Mouse (Mus musculus) testis, postnatal 14 days (tissue): ENCODE data around the gene Ercc6.

Experiments
- DNase-seq: peaks from one replicate; pipeline ENCODE4 v3.0.0; 2021; ENCODE audit warnings: low spot score

Gene Ercc6

DNA sequence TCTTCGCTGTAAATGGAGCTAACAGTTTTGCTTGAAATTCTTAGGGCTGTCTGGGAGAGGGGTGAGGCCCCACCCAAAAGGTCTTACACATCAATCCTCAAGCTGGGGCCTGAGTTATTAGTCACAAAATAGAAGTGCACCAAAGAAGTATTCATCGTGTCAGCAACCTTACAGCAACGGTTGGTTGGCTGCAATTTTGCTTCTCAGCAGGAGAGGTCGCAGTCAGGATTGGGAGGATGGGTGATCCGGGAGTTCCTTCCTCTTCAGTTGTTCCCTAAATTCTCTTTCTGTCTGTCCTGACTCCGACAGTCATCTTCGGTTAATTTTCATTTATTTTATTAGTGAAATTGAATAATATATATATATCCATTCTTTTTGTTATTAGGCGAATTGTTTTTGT, 59.2 kb downstream of the Ercc6 start:
- DNase-seq, result no peak

DNA sequence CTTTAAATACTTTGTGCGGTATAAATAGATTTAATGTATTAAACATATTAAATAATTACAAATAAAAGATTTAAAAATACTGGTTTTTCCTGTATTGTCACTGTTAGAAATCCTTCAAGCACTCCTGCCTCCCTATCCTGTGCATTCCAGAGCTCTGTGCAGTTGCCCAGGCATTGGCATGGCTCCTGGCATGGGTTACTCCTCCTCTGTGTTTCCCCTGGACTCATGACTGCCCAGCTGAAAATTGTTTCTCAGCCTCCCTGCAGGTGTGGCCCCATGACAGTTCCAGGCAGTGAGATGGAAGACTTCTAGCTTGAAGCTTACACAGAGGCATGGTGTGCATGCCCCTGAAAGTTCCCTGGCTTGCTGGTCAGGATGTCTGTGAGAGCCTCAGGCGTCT, 65.1 kb downstream of the Ercc6 start:
- no peak for DNase-seq

DNA sequence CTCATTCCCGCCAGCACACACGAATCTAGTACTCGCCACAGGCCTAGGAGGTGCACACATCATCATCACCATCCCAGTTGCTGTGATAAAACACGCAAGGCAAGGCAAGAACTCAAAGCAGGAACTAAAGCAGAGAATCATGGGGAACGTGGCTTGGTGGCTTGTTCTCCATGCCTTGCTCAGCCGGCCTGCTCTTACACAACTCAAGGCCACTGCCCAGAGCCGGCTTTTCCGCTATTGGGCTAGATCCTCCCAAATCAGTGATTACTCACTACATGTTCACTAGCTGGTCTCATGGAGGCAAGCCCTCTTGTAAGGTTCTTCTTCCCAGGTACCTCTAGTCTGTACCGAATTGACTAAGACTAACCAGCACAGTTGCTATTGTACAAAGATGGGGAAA, 70.4 kb downstream of the Ercc6 start:
- DNase-seq, result no peak

DNA sequence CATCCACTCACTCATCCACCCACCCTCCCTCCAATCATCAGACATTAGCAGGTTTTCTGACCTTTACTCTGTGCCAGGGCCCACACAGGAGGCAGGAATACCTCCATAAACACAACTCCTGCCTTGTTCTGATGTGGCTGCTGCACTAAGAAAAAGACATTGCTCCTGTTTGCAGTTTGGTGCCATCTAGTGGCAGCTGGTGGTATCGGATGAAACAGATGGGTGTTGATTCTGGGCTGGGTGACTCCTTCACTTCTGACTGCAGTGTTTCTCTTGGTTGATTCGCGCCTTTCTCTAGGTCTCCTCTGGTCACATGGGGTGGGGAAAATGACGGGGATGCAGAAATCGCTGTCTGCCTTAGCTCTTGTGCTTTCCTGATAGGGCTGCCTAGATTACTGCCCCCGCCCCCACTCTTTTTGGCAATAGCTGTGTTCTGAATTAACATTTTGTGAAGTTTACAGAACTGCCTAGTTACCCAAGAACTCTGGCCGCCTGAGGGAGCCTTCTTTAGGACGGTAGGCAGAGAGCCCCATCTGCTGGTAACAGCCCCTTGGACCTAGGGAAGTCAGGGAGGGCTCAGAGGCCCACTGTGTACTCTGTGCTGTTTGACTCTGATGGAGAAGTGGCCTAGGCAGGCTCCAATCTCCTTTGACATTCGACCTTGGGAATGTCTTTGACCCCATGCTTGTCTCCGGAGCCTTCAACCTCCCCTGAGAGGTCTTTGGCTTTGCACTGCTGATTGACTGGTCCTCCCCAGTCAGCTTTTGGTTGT, 73.9 kb downstream of the Ercc6 start:
- DNase-seq, result peak; percentile 60

DNA sequence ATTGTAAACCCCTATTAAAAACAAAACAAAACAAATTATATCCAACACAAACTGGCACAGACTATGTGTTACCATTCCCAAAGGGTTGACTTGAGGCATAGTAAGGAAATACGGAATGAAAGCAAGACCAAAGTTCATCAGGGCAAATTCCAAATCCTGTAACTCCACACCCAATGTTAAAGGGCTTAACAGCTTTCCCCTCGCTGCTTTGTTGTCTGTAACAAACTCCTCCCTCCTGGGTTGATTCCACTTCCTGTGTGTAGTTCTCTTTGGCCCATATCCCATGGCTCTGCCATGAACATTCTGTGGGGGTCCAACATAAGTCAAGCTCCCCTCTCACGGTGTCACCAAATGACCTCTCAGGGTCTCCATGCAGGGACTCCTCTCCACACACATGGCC, 77.1 kb downstream of the Ercc6 start:
- DNase-seq, result no peak

DNA sequence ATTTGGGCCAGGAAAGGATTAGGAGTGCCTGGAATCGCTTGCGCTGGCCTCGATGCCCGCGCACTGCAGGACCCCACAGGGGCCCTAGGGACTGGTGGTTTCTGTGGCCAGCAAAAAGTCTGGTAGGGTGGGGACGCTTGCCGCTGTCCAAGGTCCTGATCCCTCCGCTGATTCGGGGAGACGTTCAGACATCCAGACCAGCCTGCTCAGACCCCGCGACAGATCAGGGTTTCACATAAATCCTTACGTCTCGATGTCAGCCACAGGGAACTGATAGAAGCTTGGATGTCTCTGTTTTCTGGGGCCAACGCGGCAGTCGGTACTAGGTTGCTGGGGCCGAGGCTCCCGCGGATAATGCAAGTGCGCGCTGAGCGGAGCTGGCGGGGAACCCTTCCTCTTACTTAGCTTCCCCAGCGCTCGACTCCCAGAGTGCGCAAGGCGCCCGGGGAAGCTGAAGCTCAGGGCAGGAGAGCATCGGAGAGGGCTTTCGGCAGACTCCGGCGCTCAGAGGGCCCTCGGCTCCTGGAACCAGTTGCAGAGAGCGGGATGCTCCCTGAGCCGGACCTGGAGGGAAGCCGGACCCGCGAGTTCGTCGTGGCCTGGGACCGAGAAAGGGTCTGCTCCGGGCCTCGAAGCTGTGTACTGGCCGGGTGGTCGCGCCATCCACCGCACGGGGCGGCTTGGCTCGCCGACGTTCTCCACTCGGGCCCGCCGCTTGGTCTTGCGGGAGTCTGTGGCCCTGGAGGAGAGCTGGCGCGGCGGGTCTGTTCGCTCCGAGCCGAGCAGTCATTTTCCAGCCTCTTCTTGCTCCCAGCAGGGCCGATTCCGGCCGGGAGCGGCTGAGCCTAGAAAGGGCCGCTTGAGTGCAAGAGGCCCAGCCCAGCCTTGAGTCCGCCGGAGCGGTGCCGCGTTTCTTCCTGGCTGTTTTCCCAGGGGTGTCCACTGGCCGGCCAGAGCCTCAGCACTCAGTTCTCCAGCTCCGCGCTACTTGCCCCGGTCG, 84.2 kb downstream of the Ercc6 start:
- peak; percentile 59 for DNase-seq

DNA sequence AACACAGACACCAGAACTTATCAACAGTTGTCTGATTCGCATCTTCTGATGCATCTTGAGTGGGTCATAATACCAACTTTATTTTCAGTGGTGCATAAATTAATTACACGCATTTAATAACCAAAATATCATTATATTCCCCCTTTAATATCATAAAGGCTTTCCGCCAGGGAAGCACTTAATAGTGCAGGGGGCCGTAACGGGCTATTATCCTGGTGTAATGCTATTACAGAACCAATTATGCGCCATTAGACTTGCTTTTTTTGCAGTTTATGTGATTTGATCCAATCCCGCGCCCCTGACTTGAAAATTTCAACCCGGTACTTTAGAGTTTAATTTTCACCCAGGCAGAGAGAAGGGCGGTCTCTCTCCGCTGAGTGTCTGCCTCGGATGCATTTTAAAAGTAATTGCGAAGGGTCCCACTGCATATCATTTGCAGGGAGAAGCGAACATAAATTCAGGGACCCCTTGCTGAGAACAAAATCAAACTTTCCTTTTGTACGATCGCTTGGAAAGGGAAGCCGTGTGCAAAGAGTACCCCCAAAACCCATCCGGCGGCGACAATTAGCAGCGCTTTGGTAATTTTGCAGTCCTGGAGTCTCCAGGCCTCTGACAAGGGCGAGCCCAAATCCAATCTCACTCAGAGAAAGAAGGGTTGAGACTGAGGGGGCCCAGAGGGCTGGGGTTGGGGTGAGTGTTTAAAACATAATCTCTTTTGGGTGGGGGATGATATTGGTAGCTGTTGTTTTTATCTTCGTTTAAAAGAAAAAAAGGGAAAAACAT, 85.3 kb downstream of the Ercc6 start:
- no peak for DNase-seq

DNA sequence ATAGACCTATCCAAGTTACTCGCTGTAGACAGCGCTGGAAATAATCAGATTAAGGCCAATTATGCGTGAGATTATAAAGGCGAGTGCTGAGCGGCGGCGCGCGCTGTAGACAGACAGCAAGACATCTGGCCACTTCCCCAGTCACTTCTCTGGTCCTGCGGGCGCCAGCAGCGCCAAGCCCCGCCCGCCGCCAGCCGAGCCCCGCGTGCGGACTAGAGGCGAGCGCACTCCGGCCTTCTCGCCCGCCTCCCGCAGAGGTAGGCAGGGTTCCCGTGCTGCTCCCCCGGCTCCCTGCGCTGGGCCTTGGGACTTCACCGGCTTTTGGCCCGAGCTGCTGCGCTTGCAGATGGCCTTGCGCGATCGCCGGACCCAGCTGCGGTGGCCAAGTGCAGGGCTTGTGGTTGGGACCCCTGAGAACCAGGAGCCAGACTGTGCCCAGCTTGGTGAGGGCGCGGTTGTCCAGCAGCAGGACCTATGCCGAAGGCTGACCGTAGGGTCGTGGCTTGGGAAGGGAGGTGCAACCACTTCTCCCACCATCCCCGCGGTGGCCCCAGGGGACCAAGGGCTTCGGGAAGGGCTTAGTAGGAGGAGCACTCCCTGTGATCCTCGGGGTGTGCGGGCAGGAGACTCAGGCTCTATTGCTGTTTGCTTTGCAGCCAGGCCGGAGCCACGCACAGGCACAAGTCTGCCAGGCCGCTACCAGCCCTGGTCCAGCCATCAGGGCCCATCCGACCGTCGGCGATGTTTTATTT, 86.1 kb downstream of the Ercc6 start, which contains the start of gene Prrxl1:
Prrxl1 (plus strand) TSS at position 118 of the 752 bp plus-strand sequence.
- peak; percentile 16 for DNase-seq

DNA sequence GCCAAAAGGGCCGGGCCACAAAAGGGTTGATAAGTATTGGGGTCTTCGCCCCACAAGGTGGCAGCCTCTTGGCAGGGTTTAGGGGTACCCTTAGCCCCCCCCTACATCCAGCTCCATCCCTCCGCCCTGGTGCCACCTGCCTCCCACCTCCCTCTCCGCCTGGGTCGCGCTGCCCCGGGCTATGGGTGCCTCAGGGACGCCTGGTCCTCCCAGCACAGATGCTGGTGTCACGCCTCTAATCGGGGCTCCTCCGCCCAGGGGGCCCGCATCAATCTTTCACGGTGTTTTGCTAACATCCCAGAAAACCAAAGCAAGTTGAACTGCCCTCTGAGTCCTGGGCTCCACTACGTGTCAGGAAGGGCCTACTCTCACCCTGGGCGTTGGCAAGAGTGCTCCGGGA, 86.8 kb downstream of the Ercc6 start:
- no peak for DNase-seq

DNA sequence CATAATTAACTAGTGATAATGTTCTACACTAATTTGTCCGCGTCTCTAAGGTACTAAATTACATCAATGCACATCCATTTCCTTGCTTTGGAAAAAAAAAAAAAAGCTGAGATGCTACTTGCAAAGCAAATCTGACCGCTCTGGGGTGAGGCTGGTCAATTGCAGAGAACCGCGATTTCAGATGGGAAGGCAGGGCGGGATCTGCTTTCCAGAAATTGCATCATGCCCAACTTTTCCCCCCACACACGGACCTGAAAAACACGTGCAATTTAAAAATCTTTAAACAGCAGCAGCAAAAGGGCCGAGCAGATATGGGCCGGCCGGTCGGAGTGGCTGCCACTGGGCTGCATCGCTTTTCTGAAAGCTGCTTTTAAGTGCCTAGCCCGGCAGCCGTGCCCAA, 92.2 kb downstream of the Ercc6 start:
- no peak for DNase-seq

DNA sequence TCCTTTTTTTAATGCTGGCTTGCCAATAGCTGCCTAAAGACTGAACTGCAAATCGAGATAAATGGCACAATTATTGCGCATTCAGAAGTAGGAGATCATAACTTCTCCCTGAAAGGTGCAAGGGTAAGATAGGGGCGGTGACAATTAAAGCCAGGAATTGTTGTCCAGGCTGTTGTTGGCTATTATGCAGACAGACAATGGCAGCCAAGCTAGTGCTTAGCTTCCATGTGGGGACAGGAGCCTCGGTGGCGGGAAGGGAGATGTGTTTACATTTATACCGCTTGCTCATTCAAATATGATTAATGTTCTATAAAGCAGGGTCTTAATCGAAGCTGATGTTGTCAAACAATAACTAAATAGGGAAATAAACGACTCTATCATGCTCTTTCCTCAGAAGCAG, 93.0 kb downstream of the Ercc6 start:
- no peak for DNase-seq

DNA sequence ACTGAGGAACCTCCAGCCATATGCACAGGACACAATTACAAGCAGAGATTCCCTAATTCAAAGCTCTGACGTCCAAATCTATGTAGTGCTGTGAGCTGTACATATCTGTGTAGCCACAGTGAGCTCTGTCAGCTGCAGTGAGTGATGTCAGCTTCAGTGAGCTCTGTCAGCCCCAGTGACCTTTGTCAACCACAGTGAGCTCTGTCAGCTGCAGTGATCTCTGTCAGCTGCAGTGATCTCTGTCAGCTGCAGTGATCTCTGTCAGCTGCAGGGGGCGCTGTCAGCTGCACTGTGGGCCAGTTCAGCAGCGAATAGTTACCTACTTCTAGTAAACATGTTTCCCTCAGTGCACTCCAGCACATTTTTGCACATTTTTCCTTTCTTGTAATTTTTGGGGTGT, 96.1 kb downstream of the Ercc6 start:
- DNase-seq, result no peak

DNA sequence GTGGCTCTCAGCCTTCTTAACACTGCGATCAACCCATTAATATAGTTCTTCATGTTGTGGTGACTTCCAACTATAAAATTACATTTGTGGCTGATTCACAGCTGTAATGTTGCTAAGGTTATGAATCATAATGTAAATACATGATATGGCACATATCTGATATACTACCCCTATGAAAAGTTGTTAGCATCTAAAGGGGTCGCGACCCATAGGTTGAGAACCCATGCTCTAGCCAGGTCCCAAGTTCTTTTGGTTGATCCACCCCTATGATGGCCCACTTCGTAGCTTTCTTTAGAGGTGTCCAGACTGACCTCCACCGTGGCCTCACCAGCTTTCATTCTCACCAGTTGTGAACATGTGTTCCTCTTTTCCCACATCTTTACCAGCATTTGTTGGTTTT, 103.9 kb downstream of the Ercc6 start:
- no peak for DNase-seq

DNA sequence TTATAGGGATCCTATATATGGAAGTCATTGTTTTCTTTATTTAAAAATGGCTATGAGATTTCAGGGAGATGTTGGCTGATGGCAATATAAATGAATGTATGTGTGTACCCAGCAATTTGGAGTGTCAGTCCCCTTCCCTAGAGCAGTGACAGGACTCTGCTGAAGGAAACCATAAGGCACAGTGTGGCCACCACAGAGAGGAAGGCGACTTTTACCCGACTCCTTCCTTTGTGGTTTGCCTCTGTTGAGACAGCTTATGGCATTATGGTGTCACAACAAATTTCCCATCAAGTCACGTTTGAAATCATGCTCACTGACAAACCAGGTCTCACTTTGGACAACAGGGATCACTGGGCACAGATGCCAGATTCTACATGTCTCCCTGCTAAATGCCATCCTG, 110.9 kb downstream of the Ercc6 start:
- no peak for DNase-seq

DNA sequence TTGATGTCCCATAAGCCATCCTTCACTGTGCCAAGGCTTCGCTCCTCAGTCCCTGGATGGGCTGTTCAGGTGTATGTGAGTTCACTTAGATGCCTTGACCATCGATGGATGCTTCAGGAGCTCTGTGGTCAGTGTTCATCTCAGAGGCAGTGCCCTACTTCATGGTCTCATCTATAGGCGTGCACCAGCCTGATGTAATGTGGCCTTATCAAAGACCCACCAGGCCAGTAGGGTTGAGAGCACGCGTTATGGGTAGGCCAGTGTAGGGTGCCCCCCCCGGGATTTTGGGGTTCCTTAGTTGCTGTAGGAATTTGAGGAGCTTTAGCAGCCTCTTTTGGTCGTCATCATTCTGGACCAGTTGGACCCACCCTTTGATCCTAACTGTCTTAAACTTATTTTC, 111.5 kb downstream of the Ercc6 start:
- no peak for DNase-seq

DNA sequence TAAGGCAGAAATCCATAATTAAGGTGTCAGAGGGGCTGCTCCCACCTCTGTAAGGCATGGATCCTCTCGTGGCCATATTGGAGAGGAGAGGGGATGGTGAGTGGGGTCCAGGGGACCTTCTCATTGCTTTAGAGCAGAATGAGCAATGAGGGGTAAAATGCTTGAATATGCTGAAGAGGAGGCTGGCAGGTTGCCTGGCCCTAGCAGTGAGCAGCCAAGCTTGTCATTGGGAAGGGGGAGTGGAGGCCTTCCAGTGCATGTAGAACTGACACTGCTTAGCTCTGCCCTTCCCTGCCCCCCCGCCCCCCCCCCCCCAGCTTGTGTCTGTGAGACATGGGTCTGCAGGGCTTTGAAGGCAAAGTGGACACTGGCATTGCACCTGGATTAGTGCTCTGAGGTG, 114.0 kb downstream of the Ercc6 start:
- DNase-seq, result no peak

DNA sequence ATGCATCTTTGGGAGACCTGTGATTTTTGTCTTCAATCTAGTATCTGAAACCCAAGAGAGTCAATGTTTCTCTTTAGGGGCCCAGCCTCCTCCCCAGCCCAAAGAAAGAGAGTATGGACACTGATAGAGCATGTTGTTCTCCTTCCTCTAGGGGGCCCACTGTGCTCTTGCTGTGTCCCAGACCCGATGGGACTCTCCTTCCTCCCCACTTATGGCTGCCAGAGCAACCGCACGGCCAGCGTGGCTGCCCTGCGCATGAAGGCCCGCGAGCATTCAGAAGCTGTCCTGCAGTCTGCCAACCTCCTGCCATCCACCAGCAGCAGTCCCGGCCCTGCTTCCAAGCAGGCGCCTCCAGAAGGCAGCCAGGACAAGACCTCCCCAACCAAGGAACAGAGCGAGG, 115.3 kb downstream of the Ercc6 start:
- DNase-seq, result no peak
